Mouse (Mus musculus): ENCODE measurements around the gene Cald1.

DNA sequence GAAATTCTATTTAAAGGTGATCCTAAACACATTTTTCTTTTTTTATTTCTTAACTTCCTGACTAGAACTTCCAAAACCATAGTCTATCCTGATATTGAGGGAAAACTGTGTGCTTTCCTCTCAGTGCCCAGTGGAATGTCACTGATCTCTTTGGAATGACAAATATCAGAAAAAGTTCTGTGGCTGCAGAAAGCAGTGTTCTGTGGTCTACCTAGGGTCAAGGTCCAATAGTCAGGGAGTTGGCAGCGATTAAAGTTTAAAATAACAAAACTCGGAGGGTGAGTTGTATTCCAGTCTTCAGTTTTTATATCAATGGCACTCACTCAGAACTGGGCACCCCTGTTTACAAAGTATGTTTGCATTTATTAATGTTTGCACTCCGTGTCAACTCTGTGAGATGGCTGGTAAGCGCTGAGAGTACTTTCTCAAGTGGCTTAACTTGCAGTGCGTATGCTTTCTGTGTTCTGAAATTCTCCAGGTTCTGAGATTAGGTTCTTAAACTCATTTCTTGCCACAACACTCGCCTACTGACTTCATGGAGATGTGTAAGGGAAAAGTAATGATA, 18.7 kb upstream of the Cald1 start:
- no peak for TF ChIP-seq CTCF (conservative IDR thresholded peaks at IDR 0.05; ENCODE audit: insufficient read depth, insufficient read length, low read depth, low read length)
- no peak for TF ChIP-seq POLR2A (IDR thresholded peaks at IDR 0.05; ENCODE audit: low read depth, low read length)

Data from kidney, adult 2 months (tissue).